Mouse (Mus musculus) 3T3-L1 (cell line): ENCODE measurements around the gene Pfkl.
"Not testable (repeated sequence)": the region's sequence is repeated elsewhere in the genome, so short reads cannot be mapped to it uniquely, and the experiment has no call there.

Experiments used
- DNase-seq: peaks from one replicate; pipeline ENCODE4 v3.0.0-alpha.2; 2015; ENCODE audit warnings: low read depth, low spot score

Gene Pfkl

GRCm38 (mm10) chr10:78009945-78010293 is at the start of gene Pfkl:
Gene Pfkl (minus strand): TSS chr10:78010083.
- no peak for DNase-seq

- DNase-seq: no peak
These were observed 47.2 kb upstream of the Pfkl start for GRCm38 (mm10) chr10:78057056-78057455.

GRCm38 (mm10) chr10:78054633-78055565 is 45.0 kb upstream of the Pfkl start:
- DNase-seq: peak; percentile 55

- no peak for DNase-seq
These were observed 39.7 kb upstream of the Pfkl start for GRCm38 (mm10) chr10:78049519-78050035.

GRCm38 (mm10) chr10:78048061-78048730 is 38.3 kb upstream of the Pfkl start:
- no peak for DNase-seq

GRCm38 (mm10) chr10:78046388-78046787 is 36.5 kb upstream of the Pfkl start:
- no peak for DNase-seq

- no peak for DNase-seq
These were observed 34.6 kb upstream of the Pfkl start for GRCm38 (mm10) chr10:78044531-78044930.

GRCm38 (mm10) chr10:78043406-78043836 is 33.5 kb upstream of the Pfkl start, which contains the start of gene Aire:
Gene Aire (minus strand): TSS chr10:78043610.
- no peak for DNase-seq

GRCm38 (mm10) chr10:78042697-78043405 is 33.0 kb upstream of the Pfkl start:
- DNase-seq: no peak

- DNase-seq: no peak
These were observed 32.2 kb upstream of the Pfkl start for GRCm38 (mm10) chr10:78042096-78042495.

GRCm38 (mm10) chr10:78041647-78042046 is 31.8 kb upstream of the Pfkl start, which contains the start of gene Dnmt3l:
Gene Dnmt3l (plus strand): TSS chr10:78041947.
- no peak for DNase-seq

- DNase-seq: no peak
These were observed 27.3 kb upstream of the Pfkl start for GRCm38 (mm10) chr10:78037139-78037538.

- DNase-seq: no peak
These were observed 22.1 kb upstream of the Pfkl start for GRCm38 (mm10) chr10:78031987-78032386.

GRCm38 (mm10) chr10:78029080-78029479 is 19.2 kb upstream of the Pfkl start:
- DNase-seq: no peak

GRCm38 (mm10) chr10:78028129-78028528 is 18.2 kb upstream of the Pfkl start:
- peak; percentile 83 for DNase-seq

- DNase-seq: not testable (repeated sequence)
These were observed 15.6 kb upstream of the Pfkl start for GRCm38 (mm10) chr10:78025453-78025852.

- not testable (repeated sequence) for DNase-seq
These were observed 10.1 kb upstream of the Pfkl start for GRCm38 (mm10) chr10:78019984-78020383.

- DNase-seq: no peak
These were observed 9.4 kb upstream of the Pfkl start for GRCm38 (mm10) chr10:78019291-78019690.

GRCm38 (mm10) chr10:78018797-78019203 is 8.9 kb upstream of the Pfkl start:
- DNase-seq: peak; percentile 83

- no peak for DNase-seq
These were observed 6.5 kb upstream of the Pfkl start for GRCm38 (mm10) chr10:78016366-78016765.

- no peak for DNase-seq
These were observed 5.6 kb upstream of the Pfkl start for GRCm38 (mm10) chr10:78015489-78015888.
